Mouse (Mus musculus) embryonic facial prominence, embryonic 14.5 days (tissue): ENCODE measurements at regions not wholly inside any gene's neighbourhood (a gene's known extent, or its start where the extent isn't known, plus 50 kb on each side); places are given as distances from the start of the nearest gene placed in this dataset.

ENCODE experiments used
- ATAC-seq: fragments of 200-750 bp; cut with Nextera tagmentation; 2 replicates; pipeline ENCODE4 v1.8.0; 2017; ENCODE audit warnings: low read depth, moderate number of reproducible peaks, moderate TSS enrichment
- DNase-seq: peaks from one replicate; pipeline ENCODE4 v3.0.0-alpha.2; 2015; ENCODE audit warnings: low spot score
- H3K27ac ChIP-seq: fragments of 300-500 bp; sonication (generic); replicated peaks from 2 replicates; pipeline ENCODE4 v1.5.1; 2014; ENCODE audit warnings: low read depth, mild to moderate bottlenecking, low read length, moderate library complexity
- H3K27me3 ChIP-seq: fragments of 300-500 bp; sonication (generic); replicated peaks from 2 replicates; pipeline ENCODE4 v1.6.1; 2014; ENCODE audit warnings: low read length; ENCODE audit not compliant: control insufficient read depth, insufficient read depth
- H3K36me3 ChIP-seq: fragments of 300-500 bp; sonication (generic); 2 replicates; pipeline ENCODE4 v1.6.1; 2014; ENCODE audit warnings: low read length, mixed read lengths; ENCODE audit not compliant: control insufficient read depth, insufficient read depth
- H3K4me1 ChIP-seq: fragments of 300-500 bp; sonication (generic); 2 replicates; pipeline ENCODE4 v1.6.1; 2014; ENCODE audit warnings: antibody characterized with exemption, low read length; ENCODE audit not compliant: control insufficient read depth, insufficient read depth
- H3K4me2 ChIP-seq: fragments of 300-500 bp; sonication (generic); 2 replicates; pipeline ENCODE4 v1.6.1; 2014; ENCODE audit warnings: low read depth, mild to moderate bottlenecking, low read length, moderate library complexity, mixed read lengths
- H3K4me3 ChIP-seq: fragments of 300-500 bp; sonication (generic); 2 replicates; pipeline ENCODE4 v1.5.1; 2014; ENCODE audit warnings: low read depth, mild to moderate bottlenecking, low read length
- H3K9ac ChIP-seq: fragments of 300-500 bp; sonication (generic); 2 replicates; pipeline ENCODE4 v1.6.1; 2014; ENCODE audit warnings: low read depth, mild to moderate bottlenecking, low read length, moderate library complexity, mixed read lengths
- H3K9me3 ChIP-seq: fragments of 300-500 bp; sonication (generic); 2 replicates; pipeline ENCODE4 v1.6.1; 2016; ENCODE audit warnings: low read length; ENCODE audit not compliant: control insufficient read depth
- WGBS: fragments of 180-500 bp; shearing (Covaris S2); extraction: QIAGEN DNeasy Blood & Tissue Kit; methylation state at CpG from one replicate; pipeline ENCODE4 v1.1.7; 2014; 5-methylcytosine and 5-hydroxymethylcytosine counted together

DNA sequence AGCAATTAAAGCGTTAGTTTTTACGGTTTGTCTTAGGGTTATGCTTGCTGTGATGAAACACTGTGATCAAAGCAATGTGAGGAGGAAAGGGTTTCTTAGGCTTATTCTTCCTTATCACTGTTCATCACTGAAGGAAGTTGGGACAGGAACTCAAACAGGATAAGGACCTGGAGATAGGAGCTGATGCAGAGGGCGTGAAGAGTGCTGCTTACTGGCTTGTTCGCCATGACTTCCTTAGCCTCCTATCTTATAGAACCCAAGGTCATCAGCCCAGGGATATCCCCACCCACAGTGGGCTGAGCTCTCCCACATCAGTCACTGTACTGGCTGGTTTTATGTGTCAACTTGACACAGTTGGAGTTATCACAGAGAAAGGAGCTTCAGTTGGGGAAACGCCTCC is 50.4 kb upstream of the Adra1d start:
- no peak overlapping the region for H3K27ac ChIP-seq

More for the DNA sequence above, 50.4 kb upstream of the Adra1d start:
- WGBS: 62% methylated on average over 5 of the region's 5 CpGs
- ATAC-seq (no peak), DNase-seq (no peak)
- Histone ChIP-seq H3K4me1 (no peaks in the 10 kb centered on the region), H3K4me3 (no peak overlapping the region), H3K9me3 (no peaks in the 10 kb centered on the region), H3K9ac (no peak overlapping the region), H3K4me2 (no peak overlapping the region), H3K27me3 (no peaks in the 10 kb centered on the region), H3K36me3 (no peaks in the 10 kb centered on the region)
